Mouse (Mus musculus): ENCODE results near the gene Immp1l. TPM values are rescaled to one million over a fixed set of nuclear protein-coding genes. Genes with fewer than 3 reads are reported as not detected.

The Immp1l gene
- polyA plus RNA-seq, 1 experiment from 2014 or later = 129 TPM

GRCm38 (mm10) chr2:105951350-105951940 is 47.0 kb downstream of the Immp1l start:
- H3K4me3 ChIP-seq (replicated peaks) = no peak overlapping the region
- no peak overlapping the region for H3K4me2 ChIP-seq
- no peak overlapping the region for H3K27ac ChIP-seq
- no peaks in the 10 kb centered on the region for H3K36me3 ChIP-seq (replicated peaks)
- no peaks in the 10 kb centered on the region for H3K4me1 ChIP-seq
- H3K9ac ChIP-seq = no peak overlapping the region
- no peaks in the 10 kb centered on the region for H3K27me3 ChIP-seq
- 95% methylated on average over 1 of the region's 1 CpGs for WGBS
- ATAC-seq (ENCODE audit: low FRiP score) = no peak
- H3K9me3 ChIP-seq = no peaks in the 10 kb centered on the region

DNA sequence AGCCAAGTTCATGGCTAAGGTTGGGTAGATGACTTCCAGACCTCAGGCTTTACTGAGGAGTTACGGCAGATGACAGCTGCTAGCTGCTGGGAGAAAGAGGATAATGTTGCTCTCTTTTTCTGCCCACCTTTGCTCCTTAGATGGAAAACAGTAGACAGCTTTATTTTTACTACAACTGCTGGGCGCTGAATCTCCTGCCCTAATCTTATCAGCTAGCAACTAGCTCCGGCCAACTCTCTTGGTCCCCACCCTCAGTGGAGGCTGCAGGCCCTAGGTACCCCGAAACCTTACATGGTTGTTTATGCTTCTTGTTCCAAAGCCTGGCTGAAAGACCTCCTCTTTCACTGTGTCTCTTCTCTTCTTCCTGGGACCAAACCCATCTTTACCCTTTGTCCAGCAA is 49.4 kb downstream of the Immp1l start:
- no peaks in the 10 kb centered on the region for H3K27me3 ChIP-seq
- H3K36me3 ChIP-seq (replicated peaks) = no peaks in the 10 kb centered on the region
- no peak overlapping the region for H3K27ac ChIP-seq
- WGBS = 94% methylated on average over 4 of the region's 4 CpGs
- no peaks in the 10 kb centered on the region for H3K9me3 ChIP-seq
- ATAC-seq (ENCODE audit: low FRiP score) = no peak
- no peaks in the 10 kb centered on the region for H3K4me1 ChIP-seq
- no peak overlapping the region for H3K9ac ChIP-seq
- no peak overlapping the region for H3K4me3 ChIP-seq (replicated peaks)
- no peak overlapping the region for H3K4me2 ChIP-seq

DNA sequence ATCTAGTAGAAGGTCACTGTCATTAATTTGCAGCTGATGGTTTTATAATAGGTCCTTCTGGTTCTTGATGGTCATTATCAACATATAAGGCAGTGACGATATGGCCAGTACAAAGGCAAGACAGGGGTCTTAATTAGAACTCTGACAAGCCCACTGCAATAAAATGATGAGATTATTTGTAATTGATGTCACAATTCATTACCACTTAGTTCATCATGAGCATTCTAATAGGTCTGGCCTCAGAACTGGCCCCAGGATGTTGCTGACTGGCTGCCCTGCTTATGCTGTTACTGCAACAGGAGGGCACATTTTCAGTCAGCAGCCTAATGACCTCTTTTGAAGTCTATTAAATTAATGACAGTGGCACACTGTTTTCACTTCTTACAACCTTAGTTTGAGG is 59.0 kb downstream of the Immp1l start:
- 59% methylated on average over 1 of the region's 1 CpGs for WGBS
- H3K36me3 ChIP-seq (replicated peaks) = peaks cover 12% of the 10 kb centered on the region

DNA sequence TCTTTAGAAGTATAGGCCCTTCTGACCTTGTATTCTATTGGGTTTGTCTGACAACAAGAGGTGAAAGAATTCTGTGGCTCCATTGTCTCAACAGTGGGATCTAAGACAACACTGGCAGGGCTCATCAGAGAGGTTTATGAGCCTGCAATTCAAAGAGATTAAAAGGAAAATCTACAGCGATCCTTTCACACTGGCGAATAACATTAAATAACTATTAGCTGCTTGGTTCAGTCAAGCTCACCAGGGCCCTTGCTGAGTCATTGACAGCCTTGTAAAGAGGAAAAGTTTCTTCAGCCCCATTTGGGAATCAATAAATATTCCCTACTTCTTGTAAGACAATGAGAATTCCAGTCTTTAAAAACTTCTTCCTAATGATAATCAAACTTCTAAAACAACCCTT is 69.5 kb downstream of the Immp1l start:
- Histone ChIP-seq H3K36me3 (replicated peaks) (peaks cover 8% of the 10 kb centered on the region; the same call in 1 of the 2 replicates), H3K9ac (no peak overlapping the region), H3K9me3 (no peaks in the 10 kb centered on the region), H3K27me3 (no peaks in the 10 kb centered on the region), H3K4me3 (replicated peaks) (no peak overlapping the region), H3K27ac (no peak overlapping the region), H3K4me1 (peaks cover 16% of the 10 kb centered on the region), H3K4me2 (no peak overlapping the region)
- peak; percentile 23; the same call in 1 of the 2 replicates for ATAC-seq (ENCODE audit: low FRiP score)
- WGBS = 0% methylated on average over 2 of the region's 2 CpGs

More for the DNA sequence above, 59.0 kb downstream of the Immp1l start:
- no peaks in the 10 kb centered on the region for H3K27me3 ChIP-seq
- ATAC-seq (ENCODE audit: low FRiP score) = no peak
- H3K27ac ChIP-seq = no peak overlapping the region
- H3K4me3 ChIP-seq (replicated peaks) = no peak overlapping the region
- H3K4me2 ChIP-seq = no peak overlapping the region
- no peaks in the 10 kb centered on the region for H3K4me1 ChIP-seq
- H3K9ac ChIP-seq = no peak overlapping the region
- H3K9me3 ChIP-seq = no peaks in the 10 kb centered on the region

- Histone ChIP-seq H3K4me1 (peaks cover 13% of the 10 kb centered on the region), H3K4me3 (replicated peaks) (no peak overlapping the region), H3K36me3 (replicated peaks) (no peaks in the 10 kb centered on the region), H3K27me3 (no peaks in the 10 kb centered on the region), H3K9me3 (no peaks in the 10 kb centered on the region), H3K27ac (no peak overlapping the region), H3K9ac (no peak overlapping the region), H3K4me2 (no peak overlapping the region)
- 97% methylated on average over 2 of the region's 2 CpGs for WGBS
- no peak for ATAC-seq (ENCODE audit: low FRiP score)
These were observed 73.6 kb downstream of the Immp1l start for GRCm38 (mm10) chr2:105978065-105978464.

- H3K27me3 ChIP-seq = no peaks in the 10 kb centered on the region
- WGBS = 83% methylated on average over 7 of the region's 7 CpGs
- peaks cover 6% of the 10 kb centered on the region; the same call in 1 of the 2 replicates for H3K4me1 ChIP-seq
- no peak overlapping the region for H3K4me2 ChIP-seq
- H3K36me3 ChIP-seq (replicated peaks) = no peaks in the 10 kb centered on the region
- ATAC-seq (ENCODE audit: low FRiP score) = no peak
- no peak overlapping the region for H3K27ac ChIP-seq
- no peak overlapping the region for H3K4me3 ChIP-seq (replicated peaks)
- no peaks in the 10 kb centered on the region for H3K9me3 ChIP-seq
- no peak overlapping the region for H3K9ac ChIP-seq
These were observed 80.8 kb downstream of the Immp1l start for GRCm38 (mm10) chr2:105985206-105985605.

- Histone ChIP-seq H3K4me1 (peaks cover 6% of the 10 kb centered on the region; the same call in 1 of the 2 replicates), H3K9ac (no peak overlapping the region), H3K36me3 (replicated peaks) (no peaks in the 10 kb centered on the region), H3K9me3 (no peaks in the 10 kb centered on the region), H3K4me2 (no peak overlapping the region), H3K4me3 (replicated peaks) (no peak overlapping the region), H3K27ac (no peak overlapping the region), H3K27me3 (no peaks in the 10 kb centered on the region)
- 21% methylated on average over 1 of the region's 1 CpGs for WGBS
- ATAC-seq (ENCODE audit: low FRiP score) = no peak
These were observed 82.7 kb downstream of the Immp1l start for GRCm38 (mm10) chr2:105987131-105987530.

- H3K4me3 ChIP-seq (replicated peaks) = no peak overlapping the region
- H3K27ac ChIP-seq = no peak overlapping the region
- H3K9me3 ChIP-seq = no peaks in the 10 kb centered on the region
- 30% methylated on average over 2 of the region's 2 CpGs for WGBS
- no peak overlapping the region for H3K9ac ChIP-seq
- H3K4me1 ChIP-seq = peaks cover 6% of the 10 kb centered on the region; the same call in 1 of the 2 replicates
- H3K27me3 ChIP-seq = no peaks in the 10 kb centered on the region
- ATAC-seq (ENCODE audit: low FRiP score) = no peak
- H3K4me2 ChIP-seq = no peak overlapping the region
- no peaks in the 10 kb centered on the region for H3K36me3 ChIP-seq (replicated peaks)
These were observed 83.6 kb downstream of the Immp1l start for GRCm38 (mm10) chr2:105987999-105988398.

DNA sequence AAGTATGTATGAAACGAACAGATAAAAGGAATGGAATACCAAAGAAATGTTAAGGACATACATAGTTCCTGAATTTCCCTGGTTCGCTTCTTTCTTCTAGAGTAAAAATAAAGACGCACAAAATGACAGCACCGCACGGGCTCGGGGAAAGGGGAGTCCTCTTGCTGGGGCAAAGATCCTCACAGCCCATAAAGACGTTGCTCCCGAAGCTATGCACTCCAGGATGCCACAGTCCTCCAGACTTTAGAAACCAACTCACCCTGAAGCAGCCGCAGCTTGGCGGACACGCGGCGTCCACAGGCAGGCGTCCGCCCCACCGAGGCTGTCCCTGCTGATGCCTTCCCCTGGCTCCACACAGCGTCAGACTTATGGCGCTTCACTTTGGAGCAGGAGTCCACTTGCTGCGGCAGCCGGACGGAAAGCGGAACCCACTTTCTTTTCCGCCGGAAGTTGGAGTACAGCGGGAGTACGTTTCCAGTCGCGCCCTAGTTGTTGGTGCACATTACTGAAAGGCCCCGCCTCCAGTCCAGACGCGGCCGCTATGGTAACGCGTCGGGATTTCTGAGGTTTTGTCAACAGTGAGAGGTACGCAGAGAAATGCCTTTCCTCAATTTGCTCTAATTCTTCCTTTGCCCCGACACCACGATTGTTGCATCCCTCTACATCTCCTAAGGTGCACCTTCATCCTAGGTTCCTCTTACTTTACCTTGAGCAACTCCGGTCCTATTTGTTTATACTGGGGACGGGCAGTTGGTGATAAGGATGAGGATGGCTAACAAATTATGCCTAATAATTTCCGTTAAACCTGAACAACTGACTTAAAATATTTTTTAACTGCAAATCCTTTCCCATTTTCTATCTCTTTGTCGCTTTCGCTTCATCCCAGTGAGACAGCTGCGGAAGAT is 98.6 kb downstream of the Immp1l start, which contains the start of gene Dnajc24:
Gene Dnajc24 (minus strand): TSS at position 715 of the 905 bp plus-strand sequence.
- H3K9ac ChIP-seq = peak within 1 kb of the TSS; percentile 78
- peak within 1 kb of the TSS; percentile 75 for H3K27ac ChIP-seq
- 2% methylated on average over 44 of the region's 44 CpGs for WGBS
- H3K27me3 ChIP-seq = 0 out of 2 replicates have a peak, but pooled peaks cover 4% of the 10 kb centered on the region
- peaks cover 4% of the 10 kb centered on the region for H3K4me1 ChIP-seq
- peak; percentile 97 for ATAC-seq (ENCODE audit: low FRiP score)
- H3K9me3 ChIP-seq = no peaks in the 10 kb centered on the region
- peak within 1 kb of the TSS; percentile 82 for H3K4me3 ChIP-seq (replicated peaks)
- H3K4me2 ChIP-seq = peak within 1 kb of the TSS; percentile 67
- H3K36me3 ChIP-seq (replicated peaks) = no peaks in the 10 kb centered on the region; the same call in 1 of the 2 replicates

GRCm38 (mm10) chr2:106008415-106008814 is 104.0 kb downstream of the Immp1l start:
- H3K4me3 ChIP-seq (replicated peaks) = no peak overlapping the region
- no peak for ATAC-seq (ENCODE audit: low FRiP score)
- H3K9me3 ChIP-seq = no peaks in the 10 kb centered on the region
- H3K27ac ChIP-seq = no peak overlapping the region
- no peak overlapping the region for H3K4me2 ChIP-seq
- WGBS = 74% methylated on average over 2 of the region's 2 CpGs
- no peaks in the 10 kb centered on the region for H3K4me1 ChIP-seq
- no peaks in the 10 kb centered on the region for H3K36me3 ChIP-seq (replicated peaks)
- no peak overlapping the region for H3K9ac ChIP-seq
- 0 out of 2 replicates have a peak, but pooled peaks cover 4% of the 10 kb centered on the region for H3K27me3 ChIP-seq
